Mouse (Mus musculus) bone marrow macrophage, adult 2 months (primary cell): ENCODE data around the gene Olfml2a. TPM values are rescaled to one million over a fixed set of nuclear protein-coding genes. Genes with fewer than 3 reads are reported as not detected.
"Not testable (repeated sequence)": the region's sequence is repeated elsewhere in the genome, so short reads cannot be mapped to it uniquely, and the experiment has no call there.

Experiments used
- H3K27ac ChIP-seq: 2 replicates; pipeline ENCODE4 v1.5.1; 2012; ENCODE audit warnings: low read depth, low read length; ENCODE audit not compliant: insufficient read depth
- H3K4me1 ChIP-seq: 2 replicates; pipeline ENCODE4 v1.6.1; 2012; ENCODE audit warnings: low read length; ENCODE audit not compliant: control insufficient read depth, insufficient read depth
- H3K4me3 ChIP-seq: 2 replicates; pipeline ENCODE4 v1.5.1; 2012; ENCODE audit warnings: mild to moderate bottlenecking, low read length, moderate library complexity; ENCODE audit not compliant: insufficient read depth
- CTCF ChIP-seq: IDR thresholded peaks from 2 replicates; pipeline ENCODE4 v1.5.1; 2012; ENCODE audit warnings: low read depth, mild to moderate bottlenecking, low read length, moderate library complexity
- POLR2A ChIP-seq: IDR thresholded peaks from 2 replicates; pipeline ENCODE4 v1.6.1; 2012; ENCODE audit warnings: mild to moderate bottlenecking, low read depth, low read length, borderline replicate concordance
- polyA plus RNA-seq: library from polyadenylated mRNA; stranded (reverse); fragments of >200 nt; gene quantifications from 2 replicates; pipeline ENCODE4 v1.2.4, GENCODE M21; 2012; ENCODE audit not compliant: missing spikeins, insufficient read depth, insufficient read length

Gene Olfml2a
- polyA plus RNA-seq, 1 experiment: not detected

- H3K4me1 ChIP-seq: peaks cover 41% of the 10 kb centered on the region
- TF ChIP-seq POLR2A: no peak
- TF ChIP-seq CTCF: no peak
- peak overlapping the region; percentile 83 for H3K27ac ChIP-seq
- peak overlapping the region; percentile 86 for H3K4me3 ChIP-seq
These were observed 76.1 kb downstream of the Olfml2a start for GRCm38 (mm10) chr2:39007865-39008264.

GRCm38 (mm10) chr2:39008350-39008851, 76.6 kb downstream of the Olfml2a start:
- Histone ChIP-seq H3K4me3 (peak overlapping the region; percentile 86), H3K4me1 (peaks cover 39% of the 10 kb centered on the region), H3K27ac (peak overlapping the region; percentile 53)
- no peak for TF ChIP-seq CTCF
- no peak for TF ChIP-seq POLR2A

DNA sequence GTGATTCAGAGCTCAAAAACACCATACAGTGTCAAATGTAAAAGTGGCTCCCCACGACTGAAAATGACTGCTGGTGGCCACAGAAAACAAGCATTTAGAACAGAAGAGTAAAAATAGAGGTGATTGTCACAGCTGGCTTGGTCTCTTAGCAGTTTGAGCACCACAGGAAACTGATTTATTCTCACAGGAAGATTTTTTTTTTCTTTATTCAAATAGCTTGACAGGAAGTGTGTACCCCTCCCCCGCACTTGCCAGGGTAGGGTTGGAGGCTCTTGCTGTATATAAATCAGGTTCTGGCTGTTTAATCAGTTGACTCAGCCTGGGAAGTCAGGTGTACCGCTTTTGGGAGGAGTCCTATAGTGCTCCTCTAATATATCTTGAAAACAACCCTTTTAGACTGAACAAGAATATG, 77.2 kb downstream of the Olfml2a start:
- Histone ChIP-seq H3K4me3 (peak overlapping the region; percentile 86), H3K4me1 (peaks cover 39% of the 10 kb centered on the region), H3K27ac (peak overlapping the region; percentile 24)
- no peak for TF ChIP-seq POLR2A
- no peak for TF ChIP-seq CTCF

GRCm38 (mm10) chr2:39010144-39010543, 78.4 kb downstream of the Olfml2a start:
- H3K4me1 ChIP-seq: peaks cover 39% of the 10 kb centered on the region
- not testable (repeated sequence) for H3K4me3 ChIP-seq, H3K27ac ChIP-seq

GRCm38 (mm10) chr2:39011264-39011663, 79.5 kb downstream of the Olfml2a start:
- H3K4me3 ChIP-seq: no peak overlapping the region
- peak overlapping the region; percentile 53 for H3K27ac ChIP-seq
- peaks cover 36% of the 10 kb centered on the region for H3K4me1 ChIP-seq
- no peak for TF ChIP-seq CTCF
- no peak for TF ChIP-seq POLR2A

GRCm38 (mm10) chr2:39011971-39012370, 80.2 kb downstream of the Olfml2a start:
- no peak for TF ChIP-seq CTCF
- no peak for TF ChIP-seq POLR2A
- Histone ChIP-seq H3K27ac (peak overlapping the region; percentile 31), H3K4me3 (no peak overlapping the region), H3K4me1 (peaks cover 35% of the 10 kb centered on the region)

DNA sequence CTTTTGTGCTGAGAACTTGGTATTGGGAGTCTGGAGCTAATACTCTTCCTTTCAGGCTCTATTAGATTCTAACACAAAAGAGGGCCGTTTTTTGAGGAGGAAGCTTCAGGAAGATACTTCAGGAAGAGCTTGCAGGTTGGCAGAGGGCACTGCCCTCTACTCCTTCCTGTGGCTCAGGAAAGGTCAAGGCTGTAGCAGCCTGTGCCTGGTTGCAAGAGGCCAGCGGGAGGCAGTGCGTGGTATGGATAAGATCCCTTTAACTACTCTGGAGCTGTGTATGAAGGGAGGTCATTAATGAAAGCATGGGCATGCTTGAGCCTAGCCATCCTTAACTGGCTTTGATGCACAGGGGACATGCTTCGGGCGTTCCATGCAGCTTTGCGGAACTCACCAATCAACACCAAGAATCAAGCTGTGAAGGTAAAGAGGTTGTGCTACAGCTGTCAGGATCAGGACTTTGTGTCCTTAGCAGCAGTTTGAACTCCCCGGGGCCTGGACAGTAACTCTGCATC, 81.0 kb downstream of the Olfml2a start:
- Histone ChIP-seq H3K4me3 (no peak overlapping the region), H3K27ac (no peak overlapping the region), H3K4me1 (peaks cover 35% of the 10 kb centered on the region)
- TF ChIP-seq CTCF: no peak
- TF ChIP-seq POLR2A: no peak

Other genes starting within 250 kb of the Olfml2a start
- gene Nr5a1, start 217.4 kb upstream of the Olfml2a start, polyA plus RNA-seq: not detected in 2 replicates
- gene Nr6a1, start 4.3 kb upstream of the Olfml2a start, polyA plus RNA-seq: 2.8 and 3.2 TPM in 2 replicates
- 1.0 and 1.1 TPM in 2 replicates for gene Wdr38, start 65.5 kb downstream of the Olfml2a start, polyA plus RNA-seq
- gene Arpc5l, start 73.4 kb downstream of the Olfml2a start, polyA plus RNA-seq: 39.2 and 46.2 TPM in 2 replicates
- 194 and 204 TPM in 2 replicates for gene Rpl35, start 73.6 kb downstream of the Olfml2a start, polyA plus RNA-seq
- 19.3 and 20.1 TPM in 2 replicates for gene Golga1, start 133.6 kb downstream of the Olfml2a start, polyA plus RNA-seq